Mouse (Mus musculus) cerebellum, adult 11-12 months (tissue): ENCODE measurements around the gene Cntn5.
A peak's percentile ranks its signal among the peaks of the same experiment; 100 is the strongest.

Experiments used
- DNase-seq: peaks from one replicate; pipeline ENCODE4 v3.0.0; 2022

Cntn5 gene

DNA sequence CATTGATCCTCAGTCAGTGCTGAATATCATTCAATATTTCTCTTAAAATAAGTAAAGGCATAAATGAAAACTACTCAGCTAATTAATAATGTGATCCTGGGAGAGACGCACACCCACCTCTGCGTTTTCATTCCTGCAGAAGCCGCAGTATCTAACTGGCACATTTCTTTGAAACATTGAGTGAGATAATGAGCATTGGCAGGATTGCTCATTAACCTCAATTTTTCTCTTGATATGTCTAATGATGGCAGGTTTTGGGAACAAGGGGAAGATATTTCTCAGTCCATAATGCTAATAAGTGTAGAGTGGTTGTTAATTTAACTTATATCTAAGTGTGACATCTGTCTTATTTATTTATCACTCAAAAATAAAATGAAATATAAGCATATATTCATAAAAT, 734.0 kb downstream of the Cntn5 start:
- no peak for DNase-seq

DNA sequence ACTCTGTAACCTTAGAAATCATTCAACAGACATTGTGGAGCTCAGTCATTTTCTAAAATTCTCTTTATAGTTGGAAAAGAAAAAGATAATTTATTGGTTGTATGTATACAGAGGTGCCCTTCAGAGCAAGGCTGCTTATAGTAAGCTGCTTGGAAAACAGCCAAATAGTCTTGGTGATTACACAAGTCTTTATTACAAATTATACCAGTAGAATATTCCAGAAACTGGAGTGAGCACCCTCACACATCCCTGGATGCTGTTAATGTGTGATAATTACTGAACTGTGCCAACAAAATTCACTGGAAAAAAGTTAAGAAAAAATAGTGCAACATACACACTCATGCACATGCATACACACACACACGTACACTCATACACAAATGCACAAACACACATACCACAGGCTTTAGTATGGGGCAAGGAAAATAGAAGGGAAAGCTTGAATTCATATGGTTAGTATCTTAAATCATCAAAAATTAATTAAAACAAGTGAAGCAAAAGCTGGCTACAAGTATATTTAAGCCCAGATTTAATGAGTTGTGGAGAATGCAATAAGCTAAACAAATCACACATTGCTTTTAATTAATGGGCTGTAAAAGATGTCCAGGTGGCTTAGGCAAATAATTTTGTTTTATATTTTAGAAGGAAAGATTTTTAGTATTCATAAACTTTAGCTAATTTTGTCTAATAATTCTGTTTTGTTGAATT, 783.1 kb downstream of the Cntn5 start:
- DNase-seq = no peak

DNA sequence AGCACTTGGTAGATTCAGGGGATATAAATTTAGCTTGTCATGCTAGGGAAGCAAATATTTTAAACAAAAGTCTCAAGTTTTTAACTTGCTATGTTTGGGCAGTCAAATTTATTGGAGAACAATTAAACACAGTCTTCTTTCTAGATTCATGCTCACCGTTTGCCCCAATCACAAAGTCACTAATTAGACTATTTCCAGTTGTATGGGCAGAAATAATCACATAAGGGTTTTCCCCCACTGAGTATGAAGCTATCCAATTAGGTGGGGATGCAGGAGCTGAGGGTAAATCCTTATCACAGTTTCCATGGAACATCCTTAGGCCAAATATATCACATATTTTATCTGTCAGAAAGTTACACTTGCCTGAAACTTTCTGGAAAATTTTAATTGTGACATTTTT, 788.0 kb downstream of the Cntn5 start:
- DNase-seq = no peak

DNA sequence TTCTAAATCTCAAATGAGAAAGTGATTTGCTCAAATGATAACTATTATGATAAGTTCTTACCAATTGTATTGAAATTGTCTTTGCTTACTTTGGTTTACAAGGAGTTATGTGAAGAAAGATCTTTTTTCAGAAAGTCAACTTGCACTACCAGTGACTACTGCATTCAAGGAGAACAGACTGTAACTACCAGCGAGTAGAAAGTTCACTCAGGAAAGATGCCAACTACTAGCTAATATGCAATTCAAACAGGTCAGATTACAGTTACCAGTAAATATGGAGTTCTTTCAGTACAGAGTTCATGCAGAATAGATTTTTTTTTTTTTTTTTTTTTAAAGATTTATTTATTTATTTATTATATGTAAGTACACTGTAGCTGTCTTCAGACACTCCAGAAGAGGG, 795.4 kb downstream of the Cntn5 start:
- no peak for DNase-seq

DNA sequence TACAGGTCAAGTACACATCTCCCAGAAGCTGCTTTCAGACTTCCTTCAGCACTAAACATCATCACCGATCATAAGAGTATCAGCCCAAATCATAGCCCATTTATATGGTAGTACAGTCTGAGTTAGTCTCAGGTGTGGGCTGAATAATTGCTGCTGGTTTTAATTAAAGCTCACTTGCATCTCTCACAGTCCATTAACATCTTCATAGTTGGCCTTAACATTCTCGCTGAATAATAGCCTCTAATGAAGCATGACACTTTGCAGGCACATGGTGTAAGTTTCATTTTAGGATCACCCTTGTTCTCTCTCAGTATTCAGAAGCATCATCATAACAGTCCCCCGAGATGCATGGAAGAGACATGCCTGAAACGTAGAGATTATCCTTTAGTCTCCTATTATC, 796.7 kb downstream of the Cntn5 start:
- no peak for DNase-seq

DNA sequence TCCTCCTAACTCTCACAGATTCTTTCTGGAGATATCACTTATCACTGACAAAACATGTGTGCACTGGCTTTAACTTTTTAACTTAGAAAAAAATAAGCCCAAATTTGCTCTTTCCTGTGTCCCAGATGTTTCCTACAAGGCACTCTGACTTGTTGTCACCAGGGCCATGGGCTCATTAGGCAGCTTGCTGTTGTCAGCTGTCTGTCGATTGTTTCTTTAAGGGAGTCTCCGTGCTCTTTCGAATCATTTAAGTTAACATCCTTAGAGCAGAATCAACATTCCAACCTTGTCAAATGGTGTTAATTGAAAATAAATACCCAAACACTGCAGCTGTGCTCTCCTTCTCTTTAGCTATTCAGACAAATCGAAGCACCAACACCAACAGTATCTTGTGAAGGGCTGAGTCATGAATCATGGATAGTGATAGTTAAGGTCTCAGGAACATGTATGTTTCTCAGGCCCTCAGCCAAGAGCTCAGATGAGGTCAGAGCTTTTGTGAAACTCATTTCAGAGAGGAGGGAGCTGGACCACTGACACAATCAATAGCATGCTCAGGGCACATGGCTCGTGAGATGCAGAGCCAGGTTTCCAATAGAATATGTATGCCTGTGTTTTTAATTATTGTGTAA, 802.6 kb downstream of the Cntn5 start:
- no peak for DNase-seq

DNA sequence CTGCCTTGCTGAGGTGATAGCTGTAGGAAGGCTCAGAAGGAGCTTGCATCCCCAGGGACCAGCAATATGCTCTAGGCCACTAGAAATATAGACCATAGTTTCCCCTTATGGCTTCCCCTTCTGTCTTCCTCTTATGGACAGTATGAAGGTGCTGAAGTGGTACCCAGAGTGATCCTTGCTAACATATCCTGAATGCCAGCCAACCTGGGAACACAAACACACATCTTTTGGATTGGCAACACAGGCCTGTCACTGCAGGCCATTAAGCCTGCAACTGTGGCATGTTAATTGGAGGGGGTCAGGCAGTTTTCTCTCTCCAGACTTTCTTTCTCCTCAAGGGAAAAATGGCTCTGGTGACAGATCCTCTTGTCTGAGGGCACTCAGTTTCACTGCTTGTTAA, 828.3 kb downstream of the Cntn5 start:
- no peak for DNase-seq

DNA sequence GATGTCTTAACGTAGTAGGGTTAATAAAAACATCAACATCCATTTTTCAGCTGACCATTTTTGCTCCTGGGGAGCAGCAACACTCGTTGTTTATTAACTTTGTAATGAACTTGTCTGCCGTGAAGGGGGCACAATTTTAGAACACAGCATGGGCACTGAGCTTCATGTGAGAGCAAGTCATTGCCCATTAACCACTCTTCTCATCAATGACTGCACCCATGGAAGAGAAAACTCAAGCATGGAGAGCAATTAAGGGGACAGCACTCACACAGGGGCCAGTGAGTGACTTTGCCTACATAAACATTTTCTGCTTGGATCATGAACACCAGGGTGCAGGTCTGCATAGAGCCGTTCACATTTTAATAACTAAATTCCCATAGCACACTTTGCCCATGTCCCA, 831.2 kb downstream of the Cntn5 start:
- DNase-seq = no peak

DNA sequence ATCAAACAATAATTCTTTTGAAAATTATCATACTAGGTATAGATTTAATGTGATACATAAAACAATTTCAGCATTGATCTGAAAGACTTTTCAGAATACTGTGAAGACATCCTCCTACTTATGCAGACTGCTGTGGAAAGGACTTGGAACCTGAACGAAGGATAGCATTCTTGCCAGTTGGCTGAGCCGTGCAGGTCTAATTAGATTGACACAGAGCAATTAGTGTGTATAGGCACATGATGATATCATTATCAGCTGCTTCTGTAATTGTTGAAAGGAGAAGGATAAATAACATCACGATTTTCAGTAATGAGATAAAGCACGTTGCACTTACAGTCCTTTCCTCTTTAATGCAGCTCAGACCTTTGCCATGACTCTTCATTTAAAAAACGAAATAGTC, 831.7 kb downstream of the Cntn5 start:
- DNase-seq = no peak

DNA sequence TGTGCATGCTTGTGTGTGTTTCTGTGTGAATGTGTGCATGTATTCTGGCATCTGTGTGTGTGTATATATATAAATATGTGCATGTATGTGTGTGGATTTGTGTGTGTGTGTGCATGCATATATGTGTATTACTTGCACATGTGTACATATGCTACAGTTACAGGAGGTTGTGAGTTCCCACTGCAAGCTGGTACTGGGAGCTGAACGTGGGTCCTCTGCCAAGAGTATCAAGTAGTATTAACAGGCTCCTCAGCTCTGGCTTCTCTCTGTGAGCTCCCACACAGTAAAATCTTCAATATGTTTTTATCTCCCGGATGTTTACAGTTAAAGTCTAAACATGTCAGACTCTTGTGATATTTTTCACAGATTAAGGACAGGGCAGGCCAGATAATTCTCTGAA, 833.3 kb downstream of the Cntn5 start:
- DNase-seq = no peak

DNA sequence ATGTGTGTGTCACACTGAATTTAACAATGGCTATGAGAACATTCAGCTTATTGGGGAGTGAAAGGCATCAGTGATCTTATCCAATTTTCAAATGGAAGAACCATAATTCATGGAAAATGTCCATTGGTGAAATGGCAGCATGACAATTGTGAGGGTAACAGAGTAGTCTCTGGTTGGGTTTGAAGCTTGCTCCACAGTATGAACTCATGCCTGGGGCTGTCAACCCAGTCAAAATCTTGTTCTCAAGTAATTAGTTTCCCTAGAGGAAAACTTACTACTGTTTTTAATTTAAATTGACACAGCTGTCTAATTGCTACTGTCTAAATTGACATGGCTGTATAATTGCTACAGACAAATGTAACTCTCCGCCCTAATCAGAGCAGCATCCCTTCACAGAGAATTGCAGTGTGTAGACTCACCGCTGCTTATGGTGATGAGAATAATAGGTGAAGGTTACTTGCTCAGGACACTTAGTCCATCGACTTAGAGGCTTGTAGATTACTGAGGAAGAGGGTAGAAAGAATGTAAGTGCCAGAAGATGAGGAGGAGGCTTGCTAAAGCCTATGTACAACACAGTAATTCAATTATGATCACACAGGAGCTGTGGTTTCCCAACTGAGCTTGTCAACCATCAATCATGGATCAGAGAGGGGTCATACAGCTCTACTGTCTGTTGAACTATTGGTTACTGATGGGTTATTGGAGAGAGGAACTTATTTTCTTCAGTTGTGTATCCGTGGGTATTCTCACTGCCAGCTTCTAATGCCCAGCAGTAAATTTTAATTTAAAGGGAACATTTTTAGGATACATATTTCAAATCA, 859.4 kb downstream of the Cntn5 start:
- no peak for DNase-seq

DNA sequence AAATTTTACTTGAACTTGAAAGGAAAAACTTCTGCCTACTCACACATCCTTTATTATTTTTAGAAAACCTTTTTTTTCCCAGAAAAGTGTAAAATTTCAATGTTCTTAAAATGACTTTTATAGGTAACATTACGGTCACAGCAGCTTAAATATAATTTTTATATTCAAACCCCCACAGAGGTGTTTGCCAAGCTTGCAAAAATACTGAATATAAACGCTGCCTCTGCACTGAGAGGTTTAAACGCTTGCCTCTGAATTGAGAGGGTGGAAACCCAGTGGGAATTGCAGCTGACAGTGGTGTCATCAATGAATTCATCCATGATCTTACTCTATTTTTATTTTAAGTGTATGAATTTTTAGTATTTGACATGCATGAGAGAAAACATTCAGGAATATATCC, 861.6 kb downstream of the Cntn5 start:
- DNase-seq = no peak

DNA sequence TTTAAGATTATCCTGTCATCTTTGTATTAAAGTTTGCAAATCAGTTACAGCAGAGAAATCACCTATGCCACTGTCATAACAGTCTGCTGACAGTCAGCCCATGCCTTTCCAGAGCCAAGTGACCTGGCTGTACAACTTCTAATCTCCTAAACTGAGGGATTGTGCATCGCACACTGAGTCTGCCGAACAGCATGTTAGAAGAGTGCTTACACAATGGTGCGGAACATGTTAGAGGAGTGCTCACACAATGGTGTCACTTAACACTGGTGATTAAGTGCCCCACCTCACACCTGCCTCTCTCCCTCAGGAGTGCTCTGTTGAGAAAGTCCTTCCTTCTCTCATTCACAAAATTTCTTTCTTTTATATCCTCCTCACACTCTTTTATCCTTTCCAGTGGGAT, 889.4 kb downstream of the Cntn5 start:
- no peak for DNase-seq

DNA sequence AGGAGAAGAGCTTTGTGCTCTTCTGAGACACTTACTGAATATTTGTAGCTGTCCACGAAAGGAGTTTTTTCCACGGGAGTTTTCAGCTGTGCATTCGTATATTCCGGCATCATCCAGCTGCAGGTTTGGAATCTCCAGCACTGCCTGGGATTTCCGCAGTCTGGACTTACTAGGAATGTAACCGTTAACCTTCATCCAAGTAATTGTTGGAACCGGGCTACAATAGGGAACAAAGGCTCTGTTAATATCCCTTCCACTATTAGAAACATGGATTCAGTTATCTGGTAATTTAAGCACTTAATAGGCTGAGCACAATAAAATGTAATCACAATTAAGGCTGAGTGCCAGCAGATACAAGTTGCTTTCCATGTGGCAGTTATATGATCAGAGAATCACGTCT, 920.5 kb downstream of the Cntn5 start:
- DNase-seq = no peak

DNA sequence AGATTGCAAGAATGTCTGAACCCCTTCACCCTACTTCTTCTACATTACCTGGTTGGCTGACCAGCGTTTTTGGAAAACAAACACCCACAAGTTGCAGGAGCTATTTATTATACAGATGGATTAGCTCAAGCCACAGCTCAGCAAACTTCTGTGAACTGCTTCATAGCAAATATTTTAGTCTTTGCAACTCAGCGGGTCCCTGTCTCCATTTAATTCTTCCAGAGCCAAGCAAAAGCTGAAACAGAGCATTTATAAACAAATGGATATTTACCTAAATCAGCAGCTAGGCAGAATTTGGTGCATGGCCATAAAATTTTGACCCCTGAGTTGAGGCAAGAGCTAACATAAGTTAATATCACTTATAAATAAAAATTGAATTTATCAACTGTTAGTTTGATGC, 921.4 kb downstream of the Cntn5 start:
- DNase-seq = no peak

DNA sequence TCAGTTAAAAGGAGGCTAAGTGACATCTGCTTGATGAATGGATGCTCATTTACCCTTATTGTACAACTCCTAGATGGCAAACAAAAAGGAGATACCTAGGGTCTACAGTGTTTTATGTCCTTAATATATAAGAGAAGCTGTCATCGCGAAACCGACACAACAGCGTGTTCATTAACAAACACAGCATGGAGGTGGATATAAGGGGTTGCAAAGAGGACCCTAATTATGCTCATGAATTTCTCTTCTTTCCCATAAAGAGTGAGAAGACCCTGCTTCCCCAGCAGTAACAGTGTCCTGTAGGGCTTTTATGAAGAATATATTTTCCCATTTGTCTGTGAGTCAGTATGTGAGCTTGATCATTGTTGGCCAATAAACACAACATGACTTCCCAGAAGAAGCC, 939.2 kb downstream of the Cntn5 start:
- DNase-seq = no peak

DNA sequence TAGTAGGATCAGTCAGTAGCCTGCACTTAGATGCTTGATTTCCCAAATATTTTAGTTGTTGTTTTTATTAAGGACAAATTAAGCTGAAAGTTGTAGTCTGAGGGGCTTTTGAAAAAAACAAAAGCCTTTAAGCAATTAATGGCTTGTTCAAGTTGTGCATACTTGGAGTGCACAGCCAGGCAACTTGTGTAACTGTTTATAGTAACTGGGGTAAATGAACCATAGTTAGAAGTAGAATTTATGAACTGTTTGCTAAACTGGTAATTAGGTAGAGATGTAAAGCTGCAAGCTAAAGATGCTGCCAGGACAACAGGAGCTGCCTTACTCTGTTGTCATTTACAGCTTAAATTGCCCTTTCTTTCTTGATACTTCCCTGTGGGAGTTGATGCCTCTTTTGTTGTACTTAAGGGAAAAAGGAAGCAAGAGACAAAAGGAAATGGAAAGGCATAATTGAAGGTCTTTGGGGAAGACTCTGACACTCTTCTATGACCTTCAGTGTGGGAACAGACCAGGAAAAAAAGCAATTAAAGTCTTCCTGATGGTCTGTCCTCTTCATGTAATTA, 943.9 kb downstream of the Cntn5 start:
- no peak for DNase-seq

DNA sequence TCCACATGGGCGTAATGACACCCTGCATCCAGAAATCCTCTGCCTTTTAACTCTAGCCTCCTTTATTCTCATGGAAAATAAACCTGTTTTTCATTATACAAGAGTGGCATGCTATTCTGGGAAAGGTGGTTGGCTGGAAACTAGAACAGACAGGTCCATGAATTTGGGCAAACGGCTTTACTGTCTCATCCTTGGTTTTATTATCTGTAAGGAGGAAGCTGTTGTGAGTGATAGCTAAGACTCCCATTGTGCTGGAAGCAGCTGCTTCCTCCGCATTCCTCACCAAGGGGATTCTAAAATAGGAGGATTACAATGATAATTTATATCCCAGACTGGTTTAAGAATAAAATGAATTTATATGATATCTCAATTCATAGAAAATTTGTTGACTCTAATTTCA, 955.2 kb downstream of the Cntn5 start:
- no peak for DNase-seq

DNA sequence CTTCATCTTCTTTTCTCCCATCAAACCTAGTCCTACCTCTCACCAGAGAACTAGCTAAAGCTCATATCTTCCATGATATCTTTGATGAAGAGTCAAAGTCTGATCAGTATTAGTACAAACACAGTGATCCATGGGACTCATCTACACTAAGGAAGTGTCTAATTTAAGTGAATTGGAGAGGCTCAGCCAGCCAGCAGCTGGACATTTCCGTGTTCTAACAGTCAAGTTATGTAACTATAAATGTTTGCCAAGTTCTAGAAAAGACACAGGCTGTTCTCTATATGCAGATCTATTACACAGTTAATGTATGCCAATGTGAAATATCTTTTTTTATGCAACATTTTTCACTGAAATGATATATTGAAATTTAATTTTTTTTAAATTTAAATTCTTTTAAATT, 959.7 kb downstream of the Cntn5 start:
- DNase-seq = no peak

DNA sequence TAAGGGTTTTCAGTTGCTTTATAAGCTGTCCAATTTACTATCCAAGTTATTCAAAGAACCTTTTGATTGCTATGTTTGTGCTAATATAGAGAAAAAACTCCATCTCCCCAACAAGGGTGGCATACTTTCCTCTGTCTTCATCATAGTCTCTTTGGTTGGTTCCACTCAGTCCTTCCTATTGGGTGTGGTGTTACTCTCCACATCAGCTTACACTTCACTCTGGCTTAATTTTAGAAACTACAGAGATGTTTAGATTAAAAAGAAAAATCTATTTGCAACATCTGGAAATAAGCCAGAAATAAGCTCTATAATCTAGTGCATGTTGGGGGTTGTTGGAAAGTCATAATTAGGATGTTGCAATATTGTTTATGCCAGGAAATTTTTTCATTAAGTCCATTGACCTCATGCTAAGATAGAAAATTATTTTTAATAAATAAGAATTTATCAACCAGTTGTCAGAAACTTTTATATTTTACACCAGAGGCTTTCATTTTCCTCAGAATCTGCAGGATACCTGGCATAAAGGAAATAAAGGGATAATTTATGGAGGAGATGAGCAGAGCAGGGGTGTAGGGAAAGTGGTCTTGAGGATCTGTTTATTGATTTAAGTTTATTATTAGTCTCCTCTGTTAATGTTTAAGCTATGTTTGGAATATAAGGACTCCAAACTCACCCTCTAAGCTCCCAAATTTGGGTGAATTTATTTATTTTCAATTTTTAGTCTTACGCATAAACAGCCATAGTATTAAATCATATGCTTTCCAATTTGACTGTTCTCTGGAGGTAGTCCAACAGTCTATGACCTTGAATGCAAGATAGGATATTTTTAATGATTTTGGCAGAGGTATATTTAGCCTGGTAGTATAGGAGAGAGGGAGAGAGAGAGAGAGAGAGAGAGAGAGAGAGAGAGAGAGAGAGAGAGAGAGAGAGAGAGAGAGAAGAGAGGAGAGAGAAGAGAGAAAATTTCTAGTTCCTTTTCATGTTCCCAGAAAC, 966.8 kb downstream of the Cntn5 start:
- no peak for DNase-seq

DNA sequence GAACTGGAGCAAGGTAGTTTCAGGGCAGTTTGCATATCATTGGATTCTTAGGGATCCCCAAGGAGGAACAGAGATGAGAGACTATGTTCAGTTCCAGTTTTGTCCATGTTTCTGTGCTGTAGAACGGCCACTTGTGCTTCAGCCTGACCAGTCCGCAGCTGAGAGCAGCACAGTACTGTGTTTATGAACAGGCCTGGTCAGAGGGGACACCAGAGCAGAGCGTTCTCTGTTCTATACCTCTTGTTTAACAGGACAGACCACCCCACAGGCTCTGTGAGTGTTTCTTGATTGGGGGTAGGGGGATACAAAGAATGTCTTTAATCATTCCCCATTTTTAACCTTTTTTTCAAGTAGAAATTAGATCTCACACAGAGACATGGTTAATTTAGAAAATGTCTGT, 984.0 kb downstream of the Cntn5 start:
- no peak for DNase-seq

DNA sequence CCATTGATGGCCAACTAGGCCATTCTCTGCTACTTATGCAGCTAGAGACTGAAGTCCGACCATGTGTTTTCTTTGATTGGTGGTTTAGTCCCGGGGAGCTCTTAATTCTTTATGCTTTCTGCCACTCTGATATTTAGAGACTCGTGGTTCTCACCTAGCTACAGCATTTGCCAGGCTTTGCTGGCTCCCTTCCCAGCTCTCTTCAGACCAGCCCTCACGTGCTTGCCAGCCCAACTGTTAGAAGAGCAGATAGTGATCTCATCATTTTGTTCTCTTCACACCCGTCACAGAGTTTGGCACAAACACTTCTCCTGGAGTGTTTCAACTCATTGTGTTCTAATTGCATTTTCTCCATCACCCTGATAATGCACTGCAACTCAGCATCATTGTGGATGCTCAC, 1005.5 kb downstream of the Cntn5 start:
- DNase-seq = peak; percentile 67

DNA sequence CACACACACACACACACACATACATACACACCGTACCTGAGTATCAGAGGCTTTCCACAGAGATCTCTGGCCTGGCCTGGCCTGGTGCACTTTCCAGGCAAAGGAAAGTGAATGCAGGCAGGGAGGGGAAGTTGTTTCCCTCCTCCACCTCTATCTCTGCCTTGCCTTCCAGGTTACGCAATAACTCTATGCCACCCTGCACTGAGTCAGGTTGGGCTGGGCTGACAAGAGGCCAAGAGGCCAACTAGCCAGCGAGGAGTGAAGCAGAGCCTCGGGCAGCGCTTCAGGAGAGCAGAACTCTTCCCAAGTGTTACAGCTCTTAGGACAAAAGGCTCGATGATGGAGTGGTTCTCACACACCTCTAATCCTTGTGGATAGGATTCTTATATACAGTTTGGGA, 1018.4 kb downstream of the Cntn5 start:
- DNase-seq = no peak
